Mouse (Mus musculus) ES-E14 (cell line): Measurements from ENCODE around the gene Gm49337.

ENCODE experiments used
- CHD2 ChIP-seq: IDR thresholded peaks from 2 replicates; pipeline ENCODE4 v1.6.1; 2014; ENCODE audit warnings: mild to moderate bottlenecking, low read depth, low read length, inconsistent platforms
- HCFC1 ChIP-seq: IDR thresholded peaks from 2 replicates; pipeline ENCODE4 v1.6.1; 2012; ENCODE audit warnings: low read length, inconsistent platforms, borderline replicate concordance; ENCODE audit not compliant: insufficient read depth
- MAFK ChIP-seq: IDR thresholded peaks from 2 replicates; pipeline ENCODE4 v1.6.1; 2014; ENCODE audit warnings: mild to moderate bottlenecking, low read depth, low read length, inconsistent platforms; ENCODE audit not compliant: insufficient read depth
- ZC3H11A ChIP-seq: IDR thresholded peaks from 2 replicates; pipeline ENCODE4 v1.6.1; 2012; ENCODE audit warnings: low read depth, mild to moderate bottlenecking, inconsistent platforms, low read length, borderline replicate concordance
- ZNF384 ChIP-seq: IDR thresholded peaks from 2 replicates; pipeline ENCODE4 v1.6.1; 2012; ENCODE audit warnings: low read depth, low read length, inconsistent platforms

- TF ChIP-seq ZNF384: no peak
- TF ChIP-seq HCFC1: no peak
- no peak for TF ChIP-seq MAFK
- no peak for TF ChIP-seq ZC3H11A
- TF ChIP-seq CHD2: no peak
Observed at GRCm38 (mm10) chr4:116167404-116167803, 5.8 kb upstream of the Gm49337 start, which contains the start of gene Tspan1.
